Mouse (Mus musculus) embryonic facial prominence, embryonic 15.5 days (tissue): ENCODE data around the gene Ly6g6f. TPM values are rescaled to one million over a fixed set of nuclear protein-coding genes. Genes with fewer than 3 reads are reported as not detected.

Experiments used
- ATAC-seq: fragments of 200-750 bp; cut with Nextera tagmentation; 2 replicates; pipeline ENCODE4 v1.8.0; 2017; ENCODE audit warnings: low read depth, moderate TSS enrichment; ENCODE audit not compliant: insufficient number of reproducible peaks, low FRiP score, low TSS enrichment
- H3K27ac ChIP-seq: fragments of 300-500 bp; sonication (generic); replicated peaks from 2 replicates; pipeline ENCODE4 v1.5.1; 2015; ENCODE audit warnings: mild to moderate bottlenecking, inconsistent platforms
- H3K27me3 ChIP-seq: fragments of 300-500 bp; sonication (generic); 2 replicates; pipeline ENCODE4 v1.6.1; 2015; ENCODE audit warnings: inconsistent platforms
- H3K36me3 ChIP-seq: fragments of 300-500 bp; sonication (generic); 2 replicates; pipeline ENCODE4 v1.6.1; 2015; ENCODE audit warnings: mild to moderate bottlenecking, inconsistent platforms
- H3K4me1 ChIP-seq: fragments of 300-500 bp; sonication (generic); 2 replicates; pipeline ENCODE4 v1.6.1; 2015; ENCODE audit warnings: inconsistent platforms
- H3K4me2 ChIP-seq: fragments of 300-500 bp; sonication (generic); replicated peaks from 2 replicates; pipeline ENCODE4 v1.6.1; 2015; ENCODE audit warnings: mild to moderate bottlenecking, inconsistent platforms
- H3K4me3 ChIP-seq: fragments of 300-500 bp; sonication (generic); replicated peaks from 2 replicates; pipeline ENCODE4 v1.5.1; 2015; ENCODE audit warnings: mild to moderate bottlenecking, inconsistent platforms
- H3K9ac ChIP-seq: fragments of 300-500 bp; sonication (generic); 2 replicates; pipeline ENCODE4 v1.6.1; 2015; ENCODE audit warnings: inconsistent platforms
- H3K9me3 ChIP-seq: fragments of 300-500 bp; sonication (generic); replicated peaks from 2 replicates; pipeline ENCODE4 v1.6.1; 2016; ENCODE audit warnings: inconsistent platforms
- WGBS: fragments of 180-500 bp; shearing (Covaris S2); methylation state at CpG from one replicate; pipeline ENCODE4 v1.1.7; 2015; 5-methylcytosine and 5-hydroxymethylcytosine counted together
- polyA plus RNA-seq: library from polyadenylated mRNA; unstranded; fragments of >200 nt; fragmentation: Nextera tagmentation; extraction: Ambion mirVana; gene quantifications from 2 replicates; pipeline ENCODE4 v1.2.1, GENCODE M21; 2015

Gene Ly6g6f
- polyA plus RNA-seq = 0.20 and 0.28 TPM in 2 replicates

DNA sequence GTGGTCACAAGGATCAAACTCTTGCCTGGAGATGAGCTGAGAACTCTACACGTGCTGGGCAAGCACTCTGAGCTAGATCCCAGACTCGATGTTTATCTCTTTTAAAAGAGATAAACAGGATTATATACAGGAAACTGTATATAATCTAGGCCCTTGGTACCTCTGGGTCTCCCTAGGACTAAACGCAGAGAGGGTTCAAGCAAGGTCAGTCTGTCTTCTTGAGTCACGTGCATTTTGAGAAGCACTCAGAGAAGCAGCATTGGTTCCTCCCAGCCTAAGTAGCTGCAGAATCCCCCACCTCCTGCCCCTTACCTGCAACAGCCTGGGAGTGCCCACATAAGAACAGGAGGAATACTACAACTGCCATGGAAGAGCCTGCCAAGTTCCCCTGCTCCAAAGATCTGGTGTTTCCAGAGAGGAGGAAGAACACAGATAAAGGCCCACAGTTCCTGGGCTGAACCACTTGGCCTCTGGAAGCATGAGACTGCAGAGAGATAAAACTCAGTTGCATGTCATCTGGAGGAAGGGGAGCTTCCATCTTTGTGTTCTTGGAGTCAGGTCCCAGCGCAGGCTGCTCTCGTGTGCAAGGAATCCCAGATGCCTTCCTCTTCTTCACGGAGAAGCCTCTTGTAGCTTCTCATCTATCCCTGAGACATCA is at the start of gene Ly6g6f:
Ly6g6f (minus strand) TSS at position 403 of the 658 bp plus-strand sequence.
- Histone ChIP-seq H3K4me3 (no peak within 1 kb of the TSS), H3K36me3 (no peaks in the 10 kb centered on the region), H3K9me3 (no peaks in the 10 kb centered on the region), H3K4me1 (peaks cover 6% of the 10 kb centered on the region), H3K27me3 (no peaks in the 10 kb centered on the region), H3K9ac (no peak within 1 kb of the TSS), H3K27ac (no peak within 1 kb of the TSS), H3K4me2 (no peak within 1 kb of the TSS)
- ATAC-seq = no peak
- 72% methylated on average over 7 of the region's 7 CpGs for WGBS

DNA sequence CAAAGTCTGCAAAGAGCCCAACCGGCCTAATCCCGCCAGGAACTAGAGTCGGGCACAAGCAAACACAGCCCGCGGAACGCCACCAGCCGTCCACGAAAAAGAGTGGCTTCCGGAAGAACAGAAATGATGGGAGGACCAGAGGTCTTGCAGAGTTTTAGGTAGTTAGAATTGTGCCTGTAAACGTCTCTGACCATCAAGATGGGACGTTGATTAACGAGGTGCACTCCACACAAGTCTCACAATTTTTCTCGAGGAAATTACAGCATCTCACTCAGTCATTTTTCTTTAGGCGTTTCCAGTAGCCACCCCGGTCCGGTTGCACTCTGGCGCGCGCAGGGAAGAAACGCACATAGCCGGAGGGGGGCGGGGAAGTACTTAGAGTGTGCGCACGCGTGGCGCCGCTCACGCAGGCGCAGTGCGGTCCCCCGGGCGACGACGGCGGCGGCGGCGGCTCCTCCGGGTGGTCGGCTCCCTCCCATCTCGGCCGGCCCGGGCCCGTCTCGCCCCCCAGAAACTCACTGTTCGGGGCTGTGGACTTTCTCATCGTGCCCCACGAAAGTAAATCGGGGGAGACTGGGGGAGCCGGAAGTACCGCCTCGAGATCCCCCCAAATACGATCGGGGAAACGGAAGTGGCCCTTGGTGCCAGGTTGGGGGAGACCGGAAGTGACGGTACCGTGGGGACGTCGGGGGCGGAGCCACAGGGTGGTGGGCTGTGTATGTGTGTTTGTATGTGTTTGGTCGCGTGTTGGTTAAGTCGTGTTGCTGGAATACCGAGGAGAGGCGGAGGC is 49.6 kb upstream of the Ly6g6f start, which contains the start of gene Bag6:
Bag6 (plus strand) TSS at position 378 of the 790 bp plus-strand sequence.
- H3K4me3 ChIP-seq = peak within 1 kb of the TSS; percentile 78
- peak; percentile 95 for ATAC-seq
- WGBS = under 1% methylated on average over 66 of the region's 66 CpGs
- H3K36me3 ChIP-seq = peaks cover 34% of the 10 kb centered on the region
- H3K9ac ChIP-seq = peak within 1 kb of the TSS; percentile 68
- H3K27ac ChIP-seq = peak within 1 kb of the TSS; percentile 96
- H3K4me2 ChIP-seq = peak within 1 kb of the TSS; percentile 80
- peaks cover 18% of the 10 kb centered on the region for H3K4me1 ChIP-seq
- H3K27me3 ChIP-seq = no peaks in the 10 kb centered on the region
- H3K9me3 ChIP-seq = no peaks in the 10 kb centered on the region

DNA sequence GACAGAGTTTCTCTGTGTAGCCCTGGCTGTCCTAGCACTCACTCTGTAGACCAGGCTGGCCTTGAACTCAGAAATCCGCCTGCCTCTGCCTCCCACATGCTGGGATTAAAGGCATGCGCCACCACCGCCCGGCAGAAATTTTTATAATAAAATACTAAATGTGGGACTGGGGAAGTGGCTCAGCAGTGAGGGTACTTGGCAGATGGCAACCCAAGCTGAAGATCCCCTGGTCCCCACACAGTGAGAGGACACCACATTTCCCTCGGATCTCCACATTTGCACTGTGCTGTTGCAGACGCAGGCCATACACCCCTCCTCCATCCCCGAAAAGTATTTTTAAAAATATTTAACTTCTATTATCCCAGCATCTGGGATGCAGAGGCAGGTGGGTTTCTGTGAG is 48.1 kb upstream of the Ly6g6f start:
- H3K4me3 ChIP-seq = no peak overlapping the region
- H3K36me3 ChIP-seq = peaks cover 23% of the 10 kb centered on the region
- ATAC-seq = no peak
- H3K27me3 ChIP-seq = no peaks in the 10 kb centered on the region
- H3K9me3 ChIP-seq = no peaks in the 10 kb centered on the region
- peaks cover 20% of the 10 kb centered on the region for H3K4me1 ChIP-seq
- H3K4me2 ChIP-seq = no peak overlapping the region
- no peak overlapping the region for H3K9ac ChIP-seq
- WGBS = 92% methylated on average over 7 of the region's 7 CpGs
- H3K27ac ChIP-seq = no peak overlapping the region

DNA sequence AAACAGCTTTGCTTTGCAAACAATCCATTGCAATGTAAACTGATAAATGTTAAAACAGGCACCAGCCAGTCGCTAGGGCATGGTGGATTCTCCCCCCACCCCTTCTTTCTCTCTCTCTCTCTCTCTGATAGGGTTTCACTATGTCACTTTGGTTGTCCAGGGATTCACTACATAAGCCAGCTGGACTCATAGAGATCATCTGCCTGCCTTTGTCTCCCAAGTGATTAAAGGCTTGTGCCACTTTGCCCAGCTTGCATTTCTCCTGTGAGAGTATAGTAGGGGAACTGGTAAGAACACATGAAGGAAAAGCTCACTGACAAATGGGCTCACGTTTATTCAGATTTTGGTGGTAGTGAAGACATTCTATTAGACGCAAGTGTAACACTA is 46.8 kb upstream of the Ly6g6f start:
- no peak overlapping the region for H3K4me3 ChIP-seq
- no peak overlapping the region for H3K9ac ChIP-seq
- no peaks in the 10 kb centered on the region for H3K9me3 ChIP-seq
- peaks cover 12% of the 10 kb centered on the region for H3K36me3 ChIP-seq
- peaks cover 24% of the 10 kb centered on the region for H3K4me1 ChIP-seq
- no peaks in the 10 kb centered on the region for H3K27me3 ChIP-seq
- H3K4me2 ChIP-seq = no peak overlapping the region
- ATAC-seq = no peak
- 76% methylated on average over 3 of the region's 3 CpGs for WGBS
- H3K27ac ChIP-seq = no peak overlapping the region

DNA sequence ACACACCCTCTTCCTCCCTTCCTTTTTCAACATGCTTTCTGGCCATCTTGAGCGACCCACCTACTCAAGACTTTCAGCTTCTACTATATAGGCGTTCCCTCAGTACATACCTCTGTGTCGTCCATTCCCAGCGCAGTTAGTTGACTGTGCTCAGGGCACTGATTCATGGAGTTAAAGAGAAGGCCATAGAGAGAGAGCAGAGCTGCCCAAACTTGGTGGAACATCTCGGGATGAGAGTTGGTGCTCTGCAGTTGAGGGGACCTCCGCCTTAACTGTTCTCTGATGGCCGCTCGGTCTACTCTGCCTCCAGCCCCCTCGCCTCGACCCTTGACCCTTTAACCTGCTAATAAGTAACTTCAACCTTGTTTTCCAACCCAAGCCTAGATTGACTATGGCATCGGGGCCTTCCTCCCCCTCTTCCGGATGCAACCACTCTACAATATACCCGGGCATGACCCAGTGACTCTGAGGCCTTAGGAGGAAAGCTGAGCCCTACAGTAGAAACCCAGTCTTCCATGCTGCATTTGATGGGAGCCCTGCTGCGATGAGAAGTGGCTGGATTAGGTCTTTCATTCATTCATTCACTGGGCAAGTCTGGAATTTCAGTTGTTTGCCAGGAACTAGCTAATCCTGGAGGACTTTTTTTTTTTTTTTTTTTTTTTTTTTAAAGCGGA is 46.2 kb upstream of the Ly6g6f start, which contains the start of gene Apom:
Apom (minus strand) TSS at position 551 of the 674 bp plus-strand sequence.
- Histone ChIP-seq H3K9ac (no peak within 1 kb of the TSS), H3K36me3 (peaks cover 12% of the 10 kb centered on the region), H3K27ac (no peak within 1 kb of the TSS), H3K4me3 (no peak within 1 kb of the TSS), H3K4me2 (no peak within 1 kb of the TSS), H3K9me3 (no peaks in the 10 kb centered on the region), H3K27me3 (no peaks in the 10 kb centered on the region), H3K4me1 (peaks cover 24% of the 10 kb centered on the region)
- WGBS = 80% methylated on average over 15 of the region's 15 CpGs
- no peak for ATAC-seq

DNA sequence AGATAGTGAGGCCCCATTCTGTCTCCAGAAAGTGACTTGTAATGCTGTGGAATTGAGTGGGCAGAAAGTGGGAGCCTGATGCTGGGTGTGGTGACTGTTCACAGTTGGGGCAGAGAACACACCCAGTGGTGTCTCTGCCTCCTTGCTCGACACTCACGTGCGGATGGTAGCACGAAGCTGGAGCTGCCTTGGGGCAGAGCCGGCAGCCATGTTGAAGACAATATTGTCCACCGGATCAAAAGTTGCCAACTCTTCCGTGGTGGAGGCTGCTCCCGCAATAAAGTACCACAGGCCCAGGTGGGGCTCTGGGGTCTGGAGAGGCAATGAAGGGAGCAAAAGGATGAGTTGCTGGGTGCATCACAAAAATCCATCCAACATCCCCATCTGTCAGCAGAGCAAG is 45.6 kb upstream of the Ly6g6f start:
- H3K4me1 ChIP-seq = peaks cover 21% of the 10 kb centered on the region
- H3K4me3 ChIP-seq = no peak overlapping the region
- ATAC-seq = no peak
- H3K27me3 ChIP-seq = no peaks in the 10 kb centered on the region
- H3K9ac ChIP-seq = no peak overlapping the region
- no peaks in the 10 kb centered on the region for H3K9me3 ChIP-seq
- H3K4me2 ChIP-seq = no peak overlapping the region
- peaks cover 12% of the 10 kb centered on the region for H3K36me3 ChIP-seq
- whole genome bisulfite sequencing = 84% methylated on average over 8 of the region's 8 CpGs
- H3K27ac ChIP-seq = no peak overlapping the region

DNA sequence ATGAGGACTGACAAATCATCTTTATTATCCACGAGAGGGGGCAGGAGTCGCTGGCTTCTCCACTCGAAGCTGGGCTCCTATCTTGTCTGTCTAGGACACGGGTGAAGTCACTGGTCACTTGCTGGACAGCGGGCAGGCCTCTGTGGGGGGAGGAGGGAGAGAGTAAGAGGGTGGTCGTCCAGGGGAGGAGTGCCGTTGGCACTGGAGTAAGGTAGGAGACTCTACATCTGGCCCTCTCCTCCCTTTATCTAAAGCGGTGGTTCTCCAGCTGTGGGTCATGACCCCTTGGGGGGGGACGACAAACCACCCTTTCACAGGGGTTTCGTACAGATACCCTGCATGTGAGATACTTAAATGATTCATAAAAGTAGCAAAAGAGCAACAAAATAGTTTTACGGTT is 43.6 kb upstream of the Ly6g6f start:
- H3K4me2 ChIP-seq = no peak overlapping the region
- H3K27me3 ChIP-seq = no peaks in the 10 kb centered on the region
- no peaks in the 10 kb centered on the region for H3K9me3 ChIP-seq
- H3K27ac ChIP-seq = no peak overlapping the region
- no peak overlapping the region for H3K4me3 ChIP-seq
- no peak overlapping the region for H3K9ac ChIP-seq
- H3K4me1 ChIP-seq = peaks cover 31% of the 10 kb centered on the region
- WGBS = 70% methylated on average over 11 of the region's 11 CpGs
- no peak for ATAC-seq
- peaks cover 13% of the 10 kb centered on the region for H3K36me3 ChIP-seq

DNA sequence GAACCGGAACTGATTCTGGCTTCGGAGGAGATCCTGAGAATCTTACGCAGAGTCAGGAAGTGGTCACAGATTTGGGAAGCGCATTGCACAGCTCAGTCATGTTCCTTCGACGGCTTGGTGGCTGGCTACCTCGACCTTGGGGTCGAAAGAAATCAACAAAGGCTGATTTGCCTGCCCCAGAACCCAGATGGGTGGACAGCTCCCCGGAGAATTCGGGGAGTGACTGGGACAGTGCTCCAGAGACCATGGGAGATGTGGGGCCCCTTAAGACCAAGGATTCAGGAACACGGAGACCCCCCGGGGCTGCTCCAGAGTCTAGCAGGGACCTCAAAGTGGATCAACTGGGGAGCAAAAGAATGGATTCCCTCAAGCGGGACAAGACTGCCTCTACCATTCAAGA is 41.6 kb upstream of the Ly6g6f start:
- Histone ChIP-seq H3K9me3 (no peaks in the 10 kb centered on the region), H3K36me3 (peaks cover 16% of the 10 kb centered on the region), H3K4me1 (peaks cover 38% of the 10 kb centered on the region), H3K27ac (peak overlapping the region; percentile 89), H3K4me3 (peak overlapping the region; percentile 63), H3K4me2 (peak overlapping the region; percentile 71), H3K9ac (peak overlapping the region; percentile 73), H3K27me3 (no peaks in the 10 kb centered on the region)
- WGBS = 70% methylated on average over 13 of the region's 13 CpGs
- ATAC-seq = no peak

DNA sequence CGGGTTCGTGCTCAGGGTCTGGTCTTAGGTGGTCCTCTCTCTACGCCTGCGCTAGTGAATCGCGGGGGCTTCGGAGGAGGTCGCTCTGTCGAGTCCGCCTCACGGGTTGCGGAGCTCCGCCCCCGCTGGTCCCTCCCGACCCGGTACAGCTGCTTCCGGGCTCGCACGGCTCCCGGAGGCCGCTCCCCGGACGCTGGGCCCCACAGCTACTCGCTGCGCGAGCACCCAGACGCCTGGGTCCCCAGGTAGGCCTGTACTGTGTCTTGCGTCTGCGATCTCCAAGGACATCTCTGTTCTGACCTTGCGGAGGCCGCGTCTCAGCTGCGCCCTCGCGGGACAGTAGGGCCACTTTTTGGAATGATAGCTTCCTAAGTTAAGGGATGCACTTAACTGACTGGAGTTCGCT is 40.8 kb upstream of the Ly6g6f start, which contains the start of gene D17H6S53E:
D17H6S53E (plus strand) TSS at position 168 of the 406 bp plus-strand sequence.
- Histone ChIP-seq H3K4me1 (peaks cover 40% of the 10 kb centered on the region), H3K4me3 (peak within 1 kb of the TSS; percentile 63), H3K27ac (peak within 1 kb of the TSS; percentile 89), H3K4me2 (peak within 1 kb of the TSS; percentile 71), H3K9ac (peak within 1 kb of the TSS; percentile 73), H3K9me3 (no peaks in the 10 kb centered on the region), H3K27me3 (no peaks in the 10 kb centered on the region), H3K36me3 (peaks cover 16% of the 10 kb centered on the region)
- ATAC-seq = peak; percentile 56
- under 1% methylated on average over 36 of the region's 36 CpGs for WGBS

DNA sequence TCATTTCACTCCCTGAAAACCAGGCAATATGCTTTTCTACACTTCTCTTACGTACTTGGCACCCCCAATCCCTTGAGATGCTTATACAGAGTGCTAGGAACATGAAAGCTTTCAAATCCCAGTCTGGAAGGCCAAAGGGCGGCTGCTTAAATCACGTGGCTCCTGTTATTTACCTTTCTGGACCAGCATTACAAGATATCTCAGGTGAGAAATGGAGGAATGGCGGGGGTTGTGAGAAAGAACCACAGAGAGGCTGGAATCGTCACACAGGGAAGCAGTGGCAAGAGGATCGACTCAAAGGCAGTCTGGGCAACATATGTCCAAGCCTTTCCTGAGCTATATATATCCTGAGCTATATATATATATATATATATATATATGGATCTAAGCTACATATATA is 40.2 kb upstream of the Ly6g6f start:
- 22% methylated on average over 6 of the region's 6 CpGs for WGBS
- ATAC-seq = no peak
- Histone ChIP-seq H3K27ac (peak overlapping the region; percentile 89), H3K4me2 (peak overlapping the region; percentile 71), H3K4me3 (peak overlapping the region; percentile 63), H3K4me1 (peaks cover 41% of the 10 kb centered on the region), H3K9me3 (no peaks in the 10 kb centered on the region), H3K27me3 (no peaks in the 10 kb centered on the region), H3K36me3 (peaks cover 13% of the 10 kb centered on the region), H3K9ac (peak overlapping the region; percentile 73)

DNA sequence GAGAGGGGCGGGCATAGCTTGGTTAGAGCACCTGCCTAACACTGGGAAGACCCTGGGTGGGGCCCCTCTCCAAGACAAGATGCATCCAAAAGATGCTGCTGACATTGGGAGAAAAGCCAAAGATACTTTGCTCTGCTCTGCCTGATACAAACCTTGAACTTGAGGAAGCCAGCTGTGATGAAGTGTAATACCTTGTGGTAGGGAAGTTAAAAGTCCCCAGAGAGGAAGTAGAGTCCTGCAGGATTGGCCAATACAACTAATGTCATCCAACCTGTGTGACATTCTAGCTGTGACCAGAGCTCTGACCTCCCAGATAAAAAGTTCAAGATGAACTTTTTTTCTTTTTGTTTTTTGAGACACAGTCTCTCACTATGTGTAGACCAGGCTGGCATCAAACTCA is 39.7 kb upstream of the Ly6g6f start:
- H3K4me3 ChIP-seq = no peak overlapping the region
- H3K9me3 ChIP-seq = no peaks in the 10 kb centered on the region
- WGBS = 82% methylated on average over 1 of the region's 1 CpGs
- peak overlapping the region; percentile 89; the same call in 1 of the 2 replicates for H3K27ac ChIP-seq
- no peak overlapping the region for H3K4me2 ChIP-seq
- no peaks in the 10 kb centered on the region for H3K27me3 ChIP-seq
- peaks cover 8% of the 10 kb centered on the region for H3K36me3 ChIP-seq
- peaks cover 46% of the 10 kb centered on the region for H3K4me1 ChIP-seq
- no peak overlapping the region for H3K9ac ChIP-seq
- no peak for ATAC-seq
